Mouse (Mus musculus) hindbrain, embryonic 11.5 days (tissue): ENCODE results near the gene Inava. TPM values are rescaled to one million over a fixed set of nuclear protein-coding genes. Genes with fewer than 3 reads are reported as not detected.

Experiments used
- ATAC-seq: fragments of 200-750 bp; cut with Nextera tagmentation; 2 replicates; pipeline ENCODE4 v1.8.0; 2017; ENCODE audit warnings: mild to moderate bottlenecking, moderate TSS enrichment, moderate library complexity; ENCODE audit not compliant: low FRiP score
- DNase-seq: peaks from one replicate; pipeline ENCODE4 v3.0.0-alpha.2; 2015; ENCODE audit warnings: low spot score
- H3K27ac ChIP-seq: fragments of 300-500 bp; sonication (generic); 2 replicates; pipeline ENCODE4 v1.5.1; 2014; ENCODE audit warnings: mild to moderate bottlenecking, low read depth, low read length
- H3K27me3 ChIP-seq: fragments of 300-500 bp; sonication (generic); 2 replicates; pipeline ENCODE4 v1.6.1; 2014; ENCODE audit warnings: mild to moderate bottlenecking, low read length, moderate library complexity, mixed read lengths; ENCODE audit not compliant: control insufficient read depth, insufficient read depth
- H3K36me3 ChIP-seq: fragments of 300-500 bp; sonication (generic); 2 replicates; pipeline ENCODE4 v1.6.1; 2014; ENCODE audit warnings: mild to moderate bottlenecking, low read length, moderate library complexity, mixed read lengths; ENCODE audit not compliant: control insufficient read depth, insufficient read depth
- H3K4me1 ChIP-seq: fragments of 300-500 bp; sonication (generic); replicated peaks from 2 replicates; pipeline ENCODE4 v1.6.1; 2014; ENCODE audit warnings: low read length, mixed read lengths; ENCODE audit not compliant: control insufficient read depth, insufficient read depth
- H3K4me2 ChIP-seq: fragments of 300-500 bp; sonication (generic); replicated peaks from 2 replicates; pipeline ENCODE4 v1.6.1; 2014; ENCODE audit warnings: mild to moderate bottlenecking, low read depth, low read length
- H3K4me3 ChIP-seq: fragments of 300-500 bp; sonication (generic); 2 replicates; pipeline ENCODE4 v1.5.1; 2014; ENCODE audit warnings: low read depth, low read length
- H3K9ac ChIP-seq: fragments of 300-500 bp; sonication (generic); 2 replicates; pipeline ENCODE4 v1.6.1; 2014; ENCODE audit warnings: low read depth, low read length
- H3K9me3 ChIP-seq: fragments of 300-500 bp; sonication (generic); 2 replicates; pipeline ENCODE4 v1.6.1; 2016; ENCODE audit warnings: low read length; ENCODE audit not compliant: control insufficient read depth
- WGBS: fragments of 180-500 bp; shearing (Covaris S2); extraction: QIAGEN DNeasy Blood & Tissue Kit; methylation state at CpG from one replicate; pipeline ENCODE4 v1.1.7; 2014; 5-methylcytosine and 5-hydroxymethylcytosine counted together
- polyA plus RNA-seq: library from polyadenylated mRNA; unstranded; fragments of >200 nt; fragmentation: Nextera tagmentation; extraction: Ambion mirVana; gene quantifications from 2 replicates; pipeline ENCODE4 v1.2.1, GENCODE M21; 2014

Gene Inava
- polyA plus RNA-seq, 1 experiment from 2014 or later, result 13.9 TPM

DNA sequence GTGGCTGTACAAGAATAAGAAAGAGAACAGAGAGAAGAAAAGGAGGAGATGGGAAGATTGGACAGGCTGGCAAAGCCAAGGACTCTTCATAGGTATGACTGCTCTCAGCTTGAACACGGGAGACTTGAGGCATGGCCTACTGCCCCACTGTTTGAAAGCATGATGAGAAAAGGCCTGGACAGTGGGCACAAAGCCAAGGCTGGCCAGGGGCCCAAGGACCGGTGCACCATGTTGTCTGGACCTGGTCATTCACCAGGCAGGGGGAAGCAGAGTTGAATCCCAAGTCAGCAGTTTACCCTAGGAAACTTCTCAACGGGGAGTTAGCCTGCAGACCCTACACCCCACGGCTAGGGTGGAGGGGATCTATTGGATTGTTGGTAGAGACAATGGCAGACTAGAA lies 6.2 kb downstream of the Inava start:
- no peak for DNase-seq
- Histone ChIP-seq H3K9ac (no peak overlapping the region), H3K27me3 (no peaks in the 10 kb centered on the region), H3K4me2 (no peak overlapping the region), H3K4me1 (peaks cover 39% of the 10 kb centered on the region), H3K9me3 (no peaks in the 10 kb centered on the region), H3K36me3 (no peaks in the 10 kb centered on the region; the same call in 1 of the 2 replicates), H3K27ac (no peak overlapping the region), H3K4me3 (no peak overlapping the region)
- no peak for ATAC-seq
- 75% methylated on average over 4 of the region's 4 CpGs for WGBS

DNA sequence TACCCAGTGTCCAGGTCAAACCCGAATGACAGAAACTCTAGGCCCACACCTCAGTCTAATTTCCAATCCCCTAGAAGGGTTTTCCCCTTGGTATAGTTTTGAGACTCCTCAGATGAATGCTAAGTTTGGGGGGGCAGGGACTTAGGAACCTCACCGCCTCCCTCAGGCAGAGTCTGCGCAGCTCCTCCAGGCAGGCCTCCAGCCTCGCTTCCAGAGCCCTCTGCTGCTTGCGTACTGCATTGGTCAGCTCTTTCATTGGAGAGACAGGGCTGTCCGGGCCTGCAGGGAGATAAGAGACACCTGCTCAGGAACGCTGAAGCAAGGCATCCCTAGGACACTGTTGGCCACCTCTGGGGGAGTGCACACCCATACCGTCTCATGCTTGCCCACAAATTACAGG lies 7.4 kb downstream of the Inava start:
- no peak for ATAC-seq

DNA sequence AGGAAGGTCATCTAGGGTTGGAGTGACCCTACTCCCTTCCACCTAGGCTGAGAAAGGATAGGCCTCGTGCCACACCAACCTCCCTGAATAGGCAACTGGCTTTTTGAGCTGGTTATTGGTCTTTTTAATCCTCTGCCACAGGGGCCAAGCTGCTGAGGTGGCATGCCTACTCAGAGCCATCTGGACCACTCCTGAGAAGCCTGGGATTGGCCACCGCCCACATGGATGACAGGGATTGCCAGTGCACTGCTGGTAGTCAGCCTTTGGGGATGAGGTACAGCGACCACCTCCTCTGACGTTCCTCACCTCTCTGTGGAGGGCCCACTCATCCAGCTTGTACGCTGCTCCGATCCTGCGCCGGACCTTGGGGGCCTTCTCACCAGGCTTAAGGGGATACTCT lies 8.2 kb downstream of the Inava start:
- H3K4me3 ChIP-seq, result no peak overlapping the region; the same call in 1 of the 2 replicates
- H3K36me3 ChIP-seq, result no peaks in the 10 kb centered on the region; the same call in 1 of the 2 replicates
- ATAC-seq (no peak), DNase-seq (no peak)
- H3K4me2 ChIP-seq, result no peak overlapping the region
- 92% methylated on average over 8 of the region's 8 CpGs for WGBS
- no peaks in the 10 kb centered on the region for H3K27me3 ChIP-seq
- peaks cover 28% of the 10 kb centered on the region for H3K4me1 ChIP-seq
- H3K9ac ChIP-seq, result no peak overlapping the region
- no peaks in the 10 kb centered on the region for H3K9me3 ChIP-seq
- H3K27ac ChIP-seq, result no peak overlapping the region

More for the DNA sequence above, 7.4 kb downstream of the Inava start:
- Histone ChIP-seq H3K27me3 (no peaks in the 10 kb centered on the region), H3K9me3 (no peaks in the 10 kb centered on the region), H3K36me3 (no peaks in the 10 kb centered on the region; the same call in 1 of the 2 replicates), H3K4me1 (peaks cover 34% of the 10 kb centered on the region), H3K4me3 (no peak overlapping the region), H3K4me2 (no peak overlapping the region), H3K9ac (no peak overlapping the region), H3K27ac (no peak overlapping the region)
- 89% methylated on average over 8 of the region's 8 CpGs for WGBS
- DNase-seq, result no peak

DNA sequence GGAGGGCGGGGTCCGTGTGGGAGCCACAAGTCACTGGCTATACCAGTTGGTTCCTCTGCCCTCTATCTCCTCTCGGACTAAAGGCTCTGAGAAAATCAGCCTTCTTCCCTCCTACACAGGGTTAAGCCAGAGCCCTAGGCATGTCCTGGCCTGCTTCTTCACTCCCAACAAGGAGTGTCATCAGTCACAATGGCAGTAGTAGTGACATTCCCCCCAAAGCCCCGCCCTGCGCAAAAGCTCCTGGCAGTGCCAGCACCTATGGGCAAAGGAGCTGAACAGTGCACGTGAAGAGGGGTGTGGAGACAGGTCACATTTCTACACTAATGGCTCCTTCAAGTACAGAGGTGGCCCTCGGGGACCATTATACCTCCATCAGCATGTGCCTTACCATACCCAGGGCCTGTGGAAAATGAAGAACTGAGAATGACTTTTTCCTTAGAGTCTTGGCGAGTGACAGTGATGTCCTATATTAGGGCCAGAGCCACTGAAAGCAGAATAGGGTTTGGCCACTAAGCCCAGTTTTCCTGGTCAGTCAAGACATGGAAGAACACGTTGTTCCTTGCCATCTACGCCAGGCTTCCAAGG lies 10.2 kb downstream of the Inava start:
- no peaks in the 10 kb centered on the region for H3K9me3 ChIP-seq
- ATAC-seq (no peak), DNase-seq (no peak)
- no peak overlapping the region for H3K27ac ChIP-seq
- H3K27me3 ChIP-seq, result no peaks in the 10 kb centered on the region
- peaks cover 10% of the 10 kb centered on the region for H3K4me1 ChIP-seq
- 94% methylated on average over 10 of the region's 10 CpGs for WGBS
- no peak overlapping the region for H3K4me2 ChIP-seq
- H3K9ac ChIP-seq, result no peak overlapping the region
- no peaks in the 10 kb centered on the region; the same call in none of the 2 replicates for H3K36me3 ChIP-seq
- H3K4me3 ChIP-seq, result no peak overlapping the region

DNA sequence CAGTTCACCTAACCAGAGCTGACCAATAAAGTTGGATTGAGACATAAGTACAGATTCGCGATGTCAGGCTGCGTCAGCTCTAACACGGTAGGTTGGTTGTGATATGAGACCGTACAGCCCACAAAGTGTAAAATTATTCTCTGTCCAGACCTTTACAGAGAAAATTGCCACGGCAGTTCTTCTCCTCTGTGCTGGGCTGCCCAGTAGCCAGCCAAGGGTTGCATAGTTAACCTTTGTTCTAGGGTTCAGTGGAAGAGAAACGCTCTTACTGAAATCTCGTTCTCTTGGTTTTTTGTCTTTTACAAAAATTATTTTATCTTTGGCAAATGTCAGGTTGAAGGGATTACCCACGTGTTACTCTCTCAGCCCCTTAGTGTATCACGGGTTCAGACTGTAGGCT lies 11.7 kb downstream of the Inava start:
- H3K36me3 ChIP-seq, result no peaks in the 10 kb centered on the region; the same call in none of the 2 replicates
- H3K4me1 ChIP-seq, result no peaks in the 10 kb centered on the region; the same call in 1 of the 2 replicates
- H3K4me3 ChIP-seq, result no peak overlapping the region

DNA sequence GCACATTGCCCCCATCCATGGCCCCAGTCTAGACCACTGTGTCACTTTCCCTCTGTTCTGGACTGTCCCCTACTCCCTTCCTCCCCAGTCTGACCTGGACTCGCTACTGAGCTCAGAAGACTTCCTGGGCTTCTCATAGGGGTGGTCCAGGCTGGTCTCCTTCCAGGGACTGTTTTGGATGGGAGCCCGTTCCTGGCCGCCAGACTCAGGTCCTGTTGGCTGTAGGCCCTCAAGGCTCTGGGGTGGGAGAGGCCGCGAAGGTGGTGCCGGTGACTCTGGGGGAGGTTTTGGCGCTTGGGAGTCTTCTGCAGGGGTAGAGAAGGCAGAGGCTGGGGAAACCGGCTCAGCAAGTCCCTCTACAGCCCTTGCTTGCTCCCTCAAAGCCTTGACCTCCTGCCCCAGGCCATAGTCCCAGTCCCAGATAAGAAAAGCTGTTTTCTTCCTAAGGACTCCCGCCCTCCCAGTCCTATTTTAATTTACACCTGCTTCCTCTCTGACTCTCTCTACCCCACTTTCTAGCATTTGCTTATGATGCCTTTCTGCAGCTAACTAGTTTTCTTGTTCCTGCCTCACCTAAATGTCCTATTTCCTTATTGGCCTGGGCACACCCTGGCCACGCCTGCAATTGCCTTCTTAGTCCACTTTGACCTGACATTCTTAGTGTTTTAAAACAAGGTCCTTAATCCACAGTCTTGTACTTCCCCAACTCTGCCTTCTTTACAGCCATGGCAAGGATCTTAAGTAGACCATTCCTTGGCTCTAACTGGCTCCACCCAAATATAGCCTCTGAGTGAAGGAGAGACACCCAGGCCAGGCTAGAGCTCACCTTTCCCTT lies 13.8 kb downstream of the Inava start:
- Histone ChIP-seq H3K4me2 (no peak overlapping the region), H3K36me3 (no peaks in the 10 kb centered on the region; the same call in none of the 2 replicates), H3K4me3 (no peak overlapping the region), H3K27ac (no peak overlapping the region), H3K9me3 (no peaks in the 10 kb centered on the region), H3K27me3 (no peaks in the 10 kb centered on the region), H3K9ac (no peak overlapping the region), H3K4me1 (no peaks in the 10 kb centered on the region; the same call in 1 of the 2 replicates)
- no peak for ATAC-seq
- 94% methylated on average over 10 of the region's 10 CpGs for WGBS
- no peak for DNase-seq

More for the DNA sequence above, 11.7 kb downstream of the Inava start:
- 88% methylated on average over 10 of the region's 10 CpGs for WGBS
- Histone ChIP-seq H3K27ac (no peak overlapping the region), H3K27me3 (no peaks in the 10 kb centered on the region), H3K4me2 (no peak overlapping the region), H3K9ac (no peak overlapping the region), H3K9me3 (no peaks in the 10 kb centered on the region)
- DNase-seq (no peak), ATAC-seq (no peak)

DNA sequence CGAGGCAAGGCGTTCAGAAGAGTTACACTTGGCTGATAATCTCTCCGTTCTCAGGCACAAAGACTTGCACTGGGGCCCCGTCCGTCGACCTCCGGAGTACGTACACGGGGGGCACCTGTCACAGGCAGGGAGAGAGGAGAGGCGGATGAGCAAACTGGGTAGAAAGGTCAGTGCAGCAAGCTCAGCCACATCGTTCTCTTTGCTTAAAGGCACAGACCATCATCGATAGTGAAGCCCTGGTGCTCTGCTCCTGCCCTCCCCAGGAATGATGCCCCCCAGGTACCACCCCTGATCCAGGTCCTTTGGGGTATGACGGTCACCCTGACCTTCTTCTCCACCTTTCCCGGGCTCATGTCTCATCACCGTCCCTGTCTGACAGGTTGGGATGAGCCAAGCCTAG lies 19.8 kb downstream of the Inava start:
- H3K4me1 ChIP-seq, result no peaks in the 10 kb centered on the region
- no peak for ATAC-seq
- no peak overlapping the region for H3K4me2 ChIP-seq
- DNase-seq, result no peak
- no peak overlapping the region for H3K27ac ChIP-seq
- H3K9me3 ChIP-seq, result no peaks in the 10 kb centered on the region
- H3K27me3 ChIP-seq, result no peaks in the 10 kb centered on the region
- WGBS, result 90% methylated on average over 15 of the region's 15 CpGs
- H3K36me3 ChIP-seq, result no peaks in the 10 kb centered on the region; the same call in 1 of the 2 replicates
- H3K9ac ChIP-seq, result no peak overlapping the region
- no peak overlapping the region for H3K4me3 ChIP-seq

DNA sequence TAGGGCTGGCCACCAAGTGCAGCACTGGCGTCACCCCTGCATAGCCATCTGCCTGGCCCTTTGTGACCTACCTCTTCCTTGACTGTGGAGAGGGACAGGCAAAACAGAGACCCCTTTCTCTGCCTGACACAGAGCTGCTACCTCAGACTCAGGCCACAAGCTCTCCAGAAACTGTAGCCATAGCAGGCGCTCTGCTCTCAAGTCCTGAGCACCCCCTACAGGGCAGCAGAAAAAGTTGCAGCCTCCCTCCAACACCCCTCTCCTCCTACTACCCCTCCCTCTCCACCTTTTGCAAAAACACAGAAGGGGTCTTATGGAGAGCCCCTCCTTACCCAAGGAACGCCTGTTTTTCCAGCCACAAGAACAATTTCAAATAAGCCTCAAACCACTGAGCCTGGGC lies 21.3 kb downstream of the Inava start, which contains the start of gene Mroh3:
Mroh3 (minus strand) TSS at position 26 of the 400 bp plus-strand sequence.
- H3K4me2 ChIP-seq, result no peak within 1 kb of the TSS
- H3K27ac ChIP-seq, result no peak within 1 kb of the TSS
- no peak within 1 kb of the TSS for H3K9ac ChIP-seq
- ATAC-seq, result peak; percentile 49; the same call in 1 of the 2 replicates
- H3K4me1 ChIP-seq, result no peaks in the 10 kb centered on the region
- no peaks in the 10 kb centered on the region for H3K27me3 ChIP-seq
- no peak within 1 kb of the TSS for H3K4me3 ChIP-seq
- DNase-seq, result peak; percentile 68
- H3K36me3 ChIP-seq, result no peaks in the 10 kb centered on the region
- WGBS, result 50% methylated on average over 3 of the region's 3 CpGs
- no peaks in the 10 kb centered on the region for H3K9me3 ChIP-seq
